Comparison of ENCODE assay signal across 10 mouse cellular contexts in the genomic region with DNA sequence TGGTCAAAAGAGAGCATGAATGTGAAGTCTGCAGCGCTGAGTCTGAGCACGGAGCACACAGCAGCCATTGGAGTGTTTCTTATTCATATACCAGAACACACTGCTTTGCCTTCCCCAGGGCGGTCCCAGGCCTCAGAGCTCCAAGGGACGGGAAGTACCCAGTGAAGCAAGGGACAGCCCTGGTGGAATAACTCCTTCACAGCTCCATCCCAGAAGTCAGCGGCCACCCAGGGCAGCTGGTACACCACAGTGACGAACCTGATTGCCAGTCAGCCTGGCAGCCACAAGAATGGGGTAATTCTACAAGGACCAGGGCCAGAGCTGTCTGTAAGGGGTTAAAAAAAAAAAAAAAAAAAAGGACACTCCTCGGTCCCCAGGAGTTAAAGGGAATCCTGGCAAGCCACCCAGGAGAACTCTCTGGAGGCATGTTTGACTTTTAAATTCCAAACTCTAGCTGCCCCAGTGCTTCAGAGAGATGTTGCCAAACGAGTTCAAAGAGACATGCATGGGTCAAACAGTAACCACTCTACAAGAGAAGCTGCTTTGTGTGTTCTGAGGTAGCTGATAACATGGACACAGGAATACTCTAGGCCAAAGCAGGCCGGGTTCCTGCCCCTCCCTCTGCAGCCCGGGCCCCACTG. TPM values are rescaled to one million over a fixed set of nuclear protein-coding genes. Genes with fewer than 3 reads are reported as not detected.
A peak's percentile ranks its signal among the peaks of the same experiment; 100 is the strongest.
DNase-seq lines count a peak whose midpoint lies in the region; ATAC-seq and TF ChIP-seq lines count a peak whose summit lies in the region.
"Had no signal": no experiment of that assay in that cellular context is flagged by ENCODE, and none has a peak within 500 bp of the region (broad histone marks: within the 10 kb centered on the region; RNA-seq: fewer than 3 reads in every experiment).

No protein-coding gene starts in this region.

- WGBS in kidney, embryonic 14.5 days = 57% methylated on average over 10 of the region's 10 CpGs
- 27% methylated on average over 10 of the region's 10 CpGs for WGBS in lung, embryonic 14.5 days

- no peak overlapping the region for H3K4me3 ChIP-seq in bone marrow macrophage, adult 2 months (ENCODE audit: insufficient read depth, low read length)
- no peak overlapping the region for H3K4me3 ChIP-seq in kidney, embryonic 14.5 days (ENCODE audit: low read length)
- no peak overlapping the region for H3K4me3 ChIP-seq in lung, embryonic 14.5 days (ENCODE audit: low read depth, low read length)
- H3K4me3 ChIP-seq: megakaryocyte, embryonic 14.5 days had no signal

- peak; percentile 46 for DNase-seq in Muller cell, postnatal 12 days (ENCODE audit: inconsistent ontology term)
- DNase-seq in lung, embryonic 14.5 days = peak; percentile 83
- no peak for DNase-seq in embryo, embryonic 11 days
- DNase-seq in retina, embryonic 14.5 days (ENCODE audit: low spot score) = no peak
- DNase-seq in left cerebral cortex, postnatal 14 days (ENCODE audit: low spot score in 2 of 2) = no peak

- H3K27ac ChIP-seq in bone marrow macrophage, adult 2 months (ENCODE audit: insufficient read depth, low read depth, low read length) = peak overlapping the region; percentile 89; the same call in 1 of the 2 replicates
- peak overlapping the region; percentile 94 for H3K27ac ChIP-seq in kidney, embryonic 14.5 days (ENCODE audit: low read depth, low read length)
- H3K27ac ChIP-seq in lung, embryonic 14.5 days (ENCODE audit: low read depth) = peak overlapping the region; percentile 94
- H3K27ac ChIP-seq: hindbrain, postnatal 0 days had no signal

- intact Hi-C loops in left cerebral cortex, postnatal 14 days (cut with DNase I) = no loop called here

- H3K4me1 ChIP-seq in bone marrow macrophage, adult 2 months (ENCODE audit: control insufficient read depth, insufficient read depth, low read length) = peaks cover 73% of the 10 kb centered on the region
- peaks cover 38% of the 10 kb centered on the region for H3K4me1 ChIP-seq in kidney, embryonic 14.5 days (ENCODE audit: control insufficient read depth, insufficient read depth, low read length)
- peaks cover 50% of the 10 kb centered on the region for H3K4me1 ChIP-seq in lung, embryonic 14.5 days (ENCODE audit: insufficient read depth)

- no peak for TF ChIP-seq CTCF in bone marrow macrophage, adult 2 months (IDR thresholded peaks at IDR 0.05; ENCODE audit: low read depth, low read length)
- no peak for TF ChIP-seq CTCF in lung, embryonic 14.5 days (IDR thresholded peaks at IDR 0.05; ENCODE audit: low read depth)

- H3K4me2 ChIP-seq in kidney, embryonic 14.5 days (replicated peaks; ENCODE audit: low read depth, low read length) = no peak overlapping the region
- peak overlapping the region; percentile 38 for H3K4me2 ChIP-seq in lung, embryonic 14.5 days

- H3K9ac ChIP-seq in kidney, embryonic 14.5 days (ENCODE audit: low read depth, low read length) = no peak overlapping the region
- H3K9ac ChIP-seq in lung, embryonic 14.5 days = no peak overlapping the region

- no peaks in the 10 kb centered on the region for H3K36me3 ChIP-seq in kidney, embryonic 14.5 days (ENCODE audit: control insufficient read depth, insufficient read depth, low read length)
- H3K36me3 ChIP-seq in lung, embryonic 14.5 days (ENCODE audit: insufficient read depth) = 0 out of 2 replicates have a peak, but pooled peaks cover 5% of the 10 kb centered on the region

- no peak for ATAC-seq in kidney, embryonic 14.5 days (ENCODE audit: low FRiP score, low TSS enrichment)
- peak; percentile 6 for ATAC-seq in lung, embryonic 14.5 days (ENCODE audit: insufficient read depth)
- ATAC-seq: hindbrain, postnatal 0 days; Patski had no signal

- TF ChIP-seq POLR2A in bone marrow macrophage, adult 2 months (IDR thresholded peaks at IDR 0.05; ENCODE audit: borderline replicate concordance, low read depth, low read length) = no peak

- H3K9me3 ChIP-seq in kidney, embryonic 14.5 days (ENCODE audit: control insufficient read depth, low read length) = no peaks in the 10 kb centered on the region
- no peaks in the 10 kb centered on the region for H3K9me3 ChIP-seq in lung, embryonic 14.5 days (ENCODE audit: low read depth, low read length)
- H3K9me3 ChIP-seq: megakaryocyte, embryonic 14.5 days had no signal

- H3K27me3 ChIP-seq in kidney, embryonic 14.5 days (ENCODE audit: control insufficient read depth, insufficient read depth, low read length) = no peaks in the 10 kb centered on the region
- no peaks in the 10 kb centered on the region for H3K27me3 ChIP-seq in lung, embryonic 14.5 days (ENCODE audit: insufficient read depth, low read length)
- H3K27me3 ChIP-seq: Patski had no signal

RNA-seq across cellular contexts. Expression of gene Myof, which starts 15.4 kb away (rescaled TPM):
- 156 and 160 TPM in 2 replicates for polyA plus RNA-seq in bone marrow macrophage, adult 2 months (2012; ENCODE audit: insufficient read depth, insufficient read length, missing spikeins)
- 14.5 and 17.1 TPM in 2 replicates for polyA plus RNA-seq in kidney, embryonic 14.5 days (2014; fragmentation: Nextera tagmentation; extraction: Ambion mirVana)
- 37.9 and 41.0 TPM in 2 replicates for polyA plus RNA-seq in lung, embryonic 14.5 days (2014; fragmentation: Nextera tagmentation; extraction: Ambion mirVana)
- 1 to 10 TPM; 5.9 to 6.4 TPM for total RNA-seq in left cerebral cortex, postnatal 14 days (2021)

RNA-seq across cellular contexts. Expression of gene Cep55, which starts 26.8 kb away (rescaled TPM):
- polyA plus RNA-seq in bone marrow macrophage, adult 2 months (2012; ENCODE audit: insufficient read depth, insufficient read length, missing spikeins) = 21.0 and 23.2 TPM in 2 replicates
- polyA plus RNA-seq in kidney, embryonic 14.5 days (2014; fragmentation: Nextera tagmentation; extraction: Ambion mirVana) = 28.1 and 33.0 TPM in 2 replicates
- 44.5 and 47.7 TPM in 2 replicates for polyA plus RNA-seq in lung, embryonic 14.5 days (2014; fragmentation: Nextera tagmentation; extraction: Ambion mirVana)
- total RNA-seq in left cerebral cortex, postnatal 14 days (2021) = under 1 TPM; 0.57 to 0.66 TPM

Comparison
In these comparisons a context has a peak if more than half of its experiments do, and no peak if none do; other contexts are left out.
1. DNase-seq: peak in Muller cell, postnatal 12 days (single experiment) and lung, embryonic 14.5 days (single experiment); none in embryo, embryonic 11 days (single experiment), retina, embryonic 14.5 days (single experiment) and left cerebral cortex, postnatal 14 days (0 of 2).
2. Peak in every context shown above with its lines, with median percentiles within 50 percentile points of each other: H3K27ac ChIP-seq.